Mouse (Mus musculus) embryonic fibroblast, embryonic 13.5 days (primary cell): ENCODE results near the gene Ifnar1.

Experiments
- CTCF ChIP-seq: IDR thresholded peaks from 2 replicates; pipeline ENCODE4 v1.5.1; 2011; ENCODE audit warnings: mild to moderate bottlenecking, control low read depth, low read length, moderate library complexity, borderline replicate concordance; ENCODE audit not compliant: insufficient read depth
- POLR2A ChIP-seq: IDR thresholded peaks from 2 replicates; pipeline ENCODE4 v1.6.1; 2011; ENCODE audit warnings: low read depth, mild to moderate bottlenecking, control low read depth, low read length, moderate library complexity

DNA sequence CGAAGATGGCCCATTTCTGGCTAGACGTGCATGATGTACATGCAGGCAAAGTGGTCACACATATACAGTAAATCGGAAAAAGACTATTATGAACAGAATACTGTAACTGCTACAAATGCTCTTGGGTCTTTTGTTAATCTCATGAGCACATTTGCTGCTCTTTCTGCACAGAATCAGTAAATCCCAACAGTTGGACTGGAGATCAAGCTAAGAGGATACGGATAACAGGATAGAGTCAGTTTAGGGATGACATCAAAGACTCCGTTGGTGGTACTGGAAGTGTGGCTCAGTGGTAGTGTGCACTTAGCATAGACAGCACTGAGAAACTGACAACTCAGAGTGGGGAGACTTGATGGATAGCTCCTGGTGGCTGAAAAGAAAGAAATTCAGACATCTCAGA is 803 bp downstream of the Ifnar1 start:
- TF ChIP-seq CTCF (no peak), POLR2A (no peak)
